Mouse (Mus musculus) heart, postnatal 0 days (tissue): Measurements from ENCODE around the gene Specc1.
A peak's percentile ranks its signal among the peaks of the same experiment; 100 is the strongest.

Experiments used
- CTCF ChIP-seq: IDR thresholded peaks from 2 replicates; pipeline ENCODE4 v1.5.1; 2016; ENCODE audit warnings: antibody characterized with exemption, control low read depth, low read depth
- EP300 ChIP-seq: IDR thresholded peaks from 2 replicates; pipeline ENCODE4 v1.6.1; 2016; ENCODE audit warnings: antibody characterized with exemption, low read depth

DNA sequence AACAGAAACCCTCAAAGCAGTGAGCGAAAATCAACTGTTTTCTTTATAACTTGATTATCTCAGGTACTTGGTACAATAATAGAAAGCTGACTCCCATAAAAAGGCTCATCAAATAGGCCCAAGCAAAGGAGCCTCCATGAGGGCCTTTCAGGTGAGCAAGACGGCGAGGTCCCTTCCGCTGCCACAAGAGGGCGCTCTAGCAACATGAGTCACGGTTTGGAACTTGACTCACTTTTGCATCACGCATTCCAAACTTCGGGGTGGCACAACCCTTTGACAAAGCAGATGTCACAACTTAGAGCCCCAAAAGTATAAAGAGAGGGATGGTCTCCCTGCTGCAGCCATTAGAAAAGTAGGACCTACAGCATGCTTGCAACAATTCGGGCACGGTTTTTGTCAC is 5.9 kb upstream of the Specc1 start:
- TF ChIP-seq CTCF (peak; percentile 86), EP300 (no peak)
